Mouse (Mus musculus): Measurements from ENCODE around the gene Rrp1b. TPM values are rescaled to one million over a fixed set of nuclear protein-coding genes. Genes with fewer than 3 reads are reported as not detected.
"Not testable (repeated sequence)": the region's sequence is repeated elsewhere in the genome, so short reads cannot be mapped to it uniquely, and the experiment has no call there.

Gene Rrp1b
- polyA plus RNA-seq, 1 experiment from 2014 or later = 77.5 TPM

GRCm38 (mm10) chr17:32083351-32083750 lies 47.5 kb downstream of the Rrp1b start:
- no peak for ATAC-seq (ENCODE audit: insufficient read depth)
- no peak for TF ChIP-seq CTCF (IDR thresholded peaks at IDR 0.05; ENCODE audit: low read depth)

GRCm38 (mm10) chr17:32087069-32087468 lies 51.2 kb downstream of the Rrp1b start:
- DNase-seq (no peak), ATAC-seq (ENCODE audit: insufficient read depth) (no peak)
- H3K27ac ChIP-seq (ENCODE audit: low read depth) = no peak overlapping the region
- no peaks in the 10 kb centered on the region for H3K36me3 ChIP-seq (ENCODE audit: insufficient read depth)
- H3K4me3 ChIP-seq (ENCODE audit: low read depth, low read length) = no peak overlapping the region
- H3K27me3 ChIP-seq (ENCODE audit: insufficient read depth, low read length) = no peaks in the 10 kb centered on the region
- no peaks in the 10 kb centered on the region for H3K9me3 ChIP-seq (ENCODE audit: low read depth, low read length)
- TF ChIP-seq CTCF (IDR thresholded peaks at IDR 0.05; ENCODE audit: low read depth) = no peak
- no peaks in the 10 kb centered on the region for H3K4me1 ChIP-seq (ENCODE audit: insufficient read depth)
- no peak overlapping the region for H3K9ac ChIP-seq
- 92% methylated on average over 2 of the region's 2 CpGs for WGBS
- H3K4me2 ChIP-seq = no peak overlapping the region

More at GRCm38 (mm10) chr17:32083351-32083750, 47.5 kb downstream of the Rrp1b start:
- H3K36me3 ChIP-seq (ENCODE audit: insufficient read depth) = no peaks in the 10 kb centered on the region
- H3K9ac ChIP-seq = no peak overlapping the region
- DNase-seq = no peak
- H3K4me2 ChIP-seq = no peak overlapping the region
- no peak overlapping the region for H3K27ac ChIP-seq (ENCODE audit: low read depth)
- 90% methylated on average over 2 of the region's 2 CpGs for WGBS
- H3K4me1 ChIP-seq (ENCODE audit: insufficient read depth) = no peaks in the 10 kb centered on the region
- no peaks in the 10 kb centered on the region for H3K27me3 ChIP-seq (ENCODE audit: insufficient read depth, low read length)
- H3K4me3 ChIP-seq (ENCODE audit: low read depth, low read length) = no peak overlapping the region
- no peaks in the 10 kb centered on the region for H3K9me3 ChIP-seq (ENCODE audit: low read depth, low read length)

- no peaks in the 10 kb centered on the region for H3K36me3 ChIP-seq (ENCODE audit: insufficient read depth)
- H3K4me1 ChIP-seq (ENCODE audit: insufficient read depth) = no peaks in the 10 kb centered on the region
- peak overlapping the region; percentile 26 for H3K4me3 ChIP-seq (ENCODE audit: low read depth, low read length)
- no peaks in the 10 kb centered on the region for H3K27me3 ChIP-seq (ENCODE audit: insufficient read depth, low read length)
- ATAC-seq (ENCODE audit: insufficient read depth) (peak; percentile 50), DNase-seq (no peak)
- peak overlapping the region; percentile 80 for H3K27ac ChIP-seq (ENCODE audit: low read depth)
- peak overlapping the region; percentile 66 for H3K4me2 ChIP-seq
- peak overlapping the region; percentile 50 for H3K9ac ChIP-seq
- H3K9me3 ChIP-seq (ENCODE audit: low read depth, low read length) = no peaks in the 10 kb centered on the region
- TF ChIP-seq CTCF (IDR thresholded peaks at IDR 0.05; ENCODE audit: low read depth) = no peak
- WGBS = 15% methylated on average over 1 of the region's 1 CpGs
Measured at GRCm38 (mm10) chr17:32091032-32091363, 55.1 kb downstream of the Rrp1b start.

GRCm38 (mm10) chr17:32091364-32092240 lies 55.7 kb downstream of the Rrp1b start:
- H3K9ac ChIP-seq = peak overlapping the region; percentile 50
- peak overlapping the region; percentile 80 for H3K27ac ChIP-seq (ENCODE audit: low read depth)
- peak; percentile 95 for DNase-seq
- 5% methylated on average over 13 of the region's 16 CpGs for WGBS
- not testable (repeated sequence) for H3K9me3 ChIP-seq (ENCODE audit: low read depth, low read length); H3K36me3 ChIP-seq (ENCODE audit: insufficient read depth); H3K27me3 ChIP-seq (ENCODE audit: insufficient read depth, low read length); H3K4me1 ChIP-seq (ENCODE audit: insufficient read depth)
- H3K4me3 ChIP-seq (ENCODE audit: low read depth, low read length) = peak overlapping the region; percentile 26
- ATAC-seq (ENCODE audit: insufficient read depth) = peak; percentile 91
- peak overlapping the region; percentile 66 for H3K4me2 ChIP-seq

- TF ChIP-seq CTCF (IDR thresholded peaks at IDR 0.05; ENCODE audit: low read depth) = no peak
- Histone ChIP-seq H3K9me3 (ENCODE audit: low read depth, low read length) (no peaks in the 10 kb centered on the region), H3K27me3 (ENCODE audit: insufficient read depth, low read length) (no peaks in the 10 kb centered on the region), H3K36me3 (ENCODE audit: insufficient read depth) (no peaks in the 10 kb centered on the region), H3K4me1 (ENCODE audit: insufficient read depth) (no peaks in the 10 kb centered on the region), H3K9ac (no peak overlapping the region), H3K4me2 (0 out of 2 replicates have a peak overlapping the region, but pooled peaks have one; percentile 15), H3K4me3 (ENCODE audit: low read depth, low read length) (no peak overlapping the region), H3K27ac (ENCODE audit: low read depth) (no peak overlapping the region)
- 85% methylated on average over 1 of the region's 1 CpGs for WGBS
- no peak for ATAC-seq (ENCODE audit: insufficient read depth)
- no peak for DNase-seq
Measured at GRCm38 (mm10) chr17:32092241-32092619, 56.3 kb downstream of the Rrp1b start.

- Histone ChIP-seq H3K4me2 (no peak overlapping the region), H3K36me3 (ENCODE audit: insufficient read depth) (no peaks in the 10 kb centered on the region), H3K9ac (no peak overlapping the region), H3K27me3 (ENCODE audit: insufficient read depth, low read length) (no peaks in the 10 kb centered on the region), H3K4me1 (ENCODE audit: insufficient read depth) (no peaks in the 10 kb centered on the region), H3K27ac (ENCODE audit: low read depth) (no peak overlapping the region), H3K4me3 (ENCODE audit: low read depth, low read length) (no peak overlapping the region), H3K9me3 (ENCODE audit: low read depth, low read length) (no peaks in the 10 kb centered on the region)
- peak; percentile 37 for TF ChIP-seq CTCF (IDR thresholded peaks at IDR 0.05; ENCODE audit: low read depth)
- DNase-seq = no peak
- no peak for ATAC-seq (ENCODE audit: insufficient read depth)
- WGBS = 81% methylated on average over 5 of the region's 5 CpGs
Measured at GRCm38 (mm10) chr17:32092895-32093294, 57.0 kb downstream of the Rrp1b start.

GRCm38 (mm10) chr17:32097676-32098075 lies 61.8 kb downstream of the Rrp1b start:
- peaks cover 16% of the 10 kb centered on the region for H3K27me3 ChIP-seq (ENCODE audit: insufficient read depth, low read length)
- DNase-seq = no peak
- no peak overlapping the region for H3K9ac ChIP-seq
- no peak for ATAC-seq (ENCODE audit: insufficient read depth)
- peaks cover 4% of the 10 kb centered on the region; the same call in 1 of the 2 replicates for H3K4me1 ChIP-seq (ENCODE audit: insufficient read depth)
- H3K27ac ChIP-seq (ENCODE audit: low read depth) = no peak overlapping the region
- no peak for TF ChIP-seq CTCF (IDR thresholded peaks at IDR 0.05; ENCODE audit: low read depth)
- no peaks in the 10 kb centered on the region for H3K9me3 ChIP-seq (ENCODE audit: low read depth, low read length)
- no peak overlapping the region for H3K4me3 ChIP-seq (ENCODE audit: low read depth, low read length)
- 67% methylated on average over 1 of the region's 1 CpGs for WGBS
- H3K4me2 ChIP-seq = no peak overlapping the region
- H3K36me3 ChIP-seq (ENCODE audit: insufficient read depth) = no peaks in the 10 kb centered on the region

- H3K4me2 ChIP-seq; H3K36me3 ChIP-seq (ENCODE audit: insufficient read depth); H3K4me3 ChIP-seq (ENCODE audit: low read depth, low read length); H3K27ac ChIP-seq (ENCODE audit: low read depth); H3K4me1 ChIP-seq (ENCODE audit: insufficient read depth); ATAC-seq (ENCODE audit: insufficient read depth); H3K9me3 ChIP-seq (ENCODE audit: low read depth, low read length); DNase-seq; H3K9ac ChIP-seq: not testable (repeated sequence)
- WGBS = 85% methylated on average over 6 of the region's 6 CpGs
- peaks cover 16% of the 10 kb centered on the region for H3K27me3 ChIP-seq (ENCODE audit: insufficient read depth, low read length)
Measured at GRCm38 (mm10) chr17:32098905-32099304, 63.0 kb downstream of the Rrp1b start.
